Mouse (Mus musculus) large intestine, adult 2 months (tissue): Measurements from ENCODE around the gene Cdc37l1. TPM values are rescaled to one million over a fixed set of nuclear protein-coding genes. Genes with fewer than 3 reads are reported as not detected.

Source experiments
- DNase-seq: peaks from one replicate; pipeline ENCODE4 v3.0.0-alpha.2; 2012; ENCODE audit warnings: low read depth, low spot score
- WGBS: fragments of 180-500 bp; shearing (Covaris S2); methylation state at CpG from one replicate; pipeline ENCODE4 v1.1.7; 2018; 5-methylcytosine and 5-hydroxymethylcytosine counted together
- polyA plus RNA-seq: library from polyadenylated mRNA; depleted of rRNA; stranded (reverse); fragments of >200 nt; gene quantifications from 2 replicates; pipeline ENCODE4 v1.2.3, GENCODE M21; 2012

Cdc37l1 gene
- polyA plus RNA-seq, 1 experiment = 5.3 TPM

GRCm38 (mm10) chr19:29042647-29043046 is 52.5 kb downstream of the Cdc37l1 start:
- 60% methylated on average over 9 of the region's 9 CpGs for WGBS
- no peak for DNase-seq

GRCm38 (mm10) chr19:29044353-29044768 is 54.2 kb downstream of the Cdc37l1 start:
- no peak for DNase-seq
- 64% methylated on average over 9 of the region's 9 CpGs for WGBS

- 23% methylated on average over 4 of the region's 4 CpGs for WGBS
- no peak for DNase-seq
Observed at GRCm38 (mm10) chr19:29045369-29045768, 55.2 kb downstream of the Cdc37l1 start.

GRCm38 (mm10) chr19:29045956-29046650 is 56.0 kb downstream of the Cdc37l1 start:
- no peak for DNase-seq
- WGBS = 11% methylated on average over 15 of the region's 15 CpGs

GRCm38 (mm10) chr19:29046961-29047333 is 56.8 kb downstream of the Cdc37l1 start:
- WGBS = 12% methylated on average over 4 of the region's 4 CpGs
- DNase-seq = no peak

GRCm38 (mm10) chr19:29047334-29048170 is 57.4 kb downstream of the Cdc37l1 start, which contains the start of gene Ak3:
TSS of gene Ak3 (minus strand) at chr19:29047961.
- under 1% methylated on average over 68 of the region's 68 CpGs for WGBS

GRCm38 (mm10) chr19:29049401-29050075 is 59.4 kb downstream of the Cdc37l1 start:
- DNase-seq = no peak
- 72% methylated on average over 12 of the region's 12 CpGs for WGBS

More at GRCm38 (mm10) chr19:29047334-29048170, 57.4 kb downstream of the Cdc37l1 start, which contains the start of gene Ak3:
- DNase-seq = no peak

- DNase-seq = no peak
- WGBS = 38% methylated on average over 9 of the region's 9 CpGs
Observed at GRCm38 (mm10) chr19:29050186-29050980, 60.2 kb downstream of the Cdc37l1 start.

GRCm38 (mm10) chr19:29052786-29053185 is 62.6 kb downstream of the Cdc37l1 start:
- DNase-seq = no peak

GRCm38 (mm10) chr19:29054594-29054993 is 64.4 kb downstream of the Cdc37l1 start:
- WGBS = 40% methylated on average over 6 of the region's 6 CpGs
- DNase-seq = no peak

More at GRCm38 (mm10) chr19:29052786-29053185, 62.6 kb downstream of the Cdc37l1 start:
- 70% methylated on average over 12 of the region's 12 CpGs for WGBS

GRCm38 (mm10) chr19:29055469-29055868 is 65.3 kb downstream of the Cdc37l1 start:
- no peak for DNase-seq
- 88% methylated on average over 4 of the region's 4 CpGs for WGBS

- WGBS = 40% methylated on average over 5 of the region's 5 CpGs
- no peak for DNase-seq
Observed at GRCm38 (mm10) chr19:29058741-29059140, 68.6 kb downstream of the Cdc37l1 start.

- WGBS = 82% methylated on average over 2 of the region's 2 CpGs
- no peak for DNase-seq
Observed at GRCm38 (mm10) chr19:29059688-29060087, 69.5 kb downstream of the Cdc37l1 start.

- 25% methylated on average over 6 of the region's 6 CpGs for WGBS
- DNase-seq = no peak
Observed at GRCm38 (mm10) chr19:29060299-29060698, 70.1 kb downstream of the Cdc37l1 start.

- DNase-seq = no peak
- WGBS = 88% methylated on average over 5 of the region's 5 CpGs
Observed at GRCm38 (mm10) chr19:29063009-29063408, 72.9 kb downstream of the Cdc37l1 start.

- DNase-seq = no peak
- WGBS = 9% methylated on average over 18 of the region's 18 CpGs
Observed at GRCm38 (mm10) chr19:29063577-29064363, 73.6 kb downstream of the Cdc37l1 start.

- whole genome bisulfite sequencing = 12% methylated on average over 9 of the region's 9 CpGs
- DNase-seq = no peak
Observed at GRCm38 (mm10) chr19:29064451-29065102, 74.4 kb downstream of the Cdc37l1 start.

- WGBS = 7% methylated on average over 11 of the region's 11 CpGs
Observed at GRCm38 (mm10) chr19:29066981-29067471, 76.9 kb downstream of the Cdc37l1 start.

More at GRCm38 (mm10) chr19:29066981-29067471, 76.9 kb downstream of the Cdc37l1 start:
- DNase-seq = no peak
